In the genomic region with DNA sequence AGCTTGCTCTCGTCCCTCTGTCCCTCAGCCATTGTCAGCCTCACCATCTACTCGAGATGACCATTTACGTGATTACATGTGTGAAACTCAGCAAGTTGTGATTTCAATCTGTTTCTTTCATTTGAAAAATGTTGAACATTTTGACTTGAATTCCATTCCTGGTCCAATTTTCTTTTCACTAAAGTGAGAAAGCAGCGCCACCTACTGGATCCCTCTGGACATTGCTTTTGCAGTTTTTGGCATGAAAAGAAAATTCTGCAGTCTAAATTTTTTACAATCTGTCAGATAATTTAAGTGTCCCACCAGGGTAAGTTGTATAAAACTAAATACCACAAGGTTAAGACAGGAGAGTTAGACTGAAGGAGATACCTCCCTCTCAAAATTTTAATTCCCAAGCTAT, we compare ENCODE assay signal across 8 mouse cellular contexts.
A peak's percentile ranks its signal among the peaks of the same experiment; 100 is the strongest.
DNase-seq lines count a peak whose midpoint lies in the region; ATAC-seq and TF ChIP-seq lines count a peak whose summit lies in the region.

No protein-coding gene starts in this region.

- peak; percentile 95 for TF ChIP-seq CTCF in left cerebral cortex, adult 2 months (IDR thresholded peaks at IDR 0.05)

- peak; percentile 48 for DNase-seq in hindbrain, embryonic 10.5 days (ENCODE audit: low spot score)
- DNase-seq in CD8-positive naive resting alpha-beta T cell, adult 2 months (ENCODE audit: low read depth in 2 of 2, low spot score in 2 of 2): peak; percentile 24 to 61
- DNase-seq in adrenal gland, postnatal 25 days: peak; percentile 58
- DNase-seq in embryonic facial prominence, embryonic 10.5 days (ENCODE audit: low spot score): peak; percentile 58
- peak; percentile 47 to 66 for DNase-seq in left cerebral cortex, adult 2 months (ENCODE audit: extremely low spot score in 1 of 2, low spot score in 2 of 2)
- peak; percentile 80 for DNase-seq in retina, embryonic 14.5 days (ENCODE audit: low spot score)

- no peak overlapping the region for H3K9ac ChIP-seq in hindbrain, embryonic 12.5 days

- no peaks in the 10 kb centered on the region; the same call in 1 of the 2 replicates for H3K4me1 ChIP-seq in hindbrain, embryonic 10.5 days (replicated peaks)
- no peaks in the 10 kb centered on the region for H3K4me1 ChIP-seq in hindbrain, embryonic 12.5 days
- peaks cover 21% of the 10 kb centered on the region for H3K4me1 ChIP-seq in embryonic facial prominence, embryonic 10.5 days

- no peak overlapping the region for H3K4me2 ChIP-seq in hindbrain, embryonic 12.5 days (replicated peaks)

- no peak overlapping the region for H3K4me3 ChIP-seq in hindbrain, embryonic 10.5 days
- no peak overlapping the region for H3K4me3 ChIP-seq in hindbrain, embryonic 12.5 days
- H3K4me3 ChIP-seq in embryonic facial prominence, embryonic 10.5 days: no peak overlapping the region
- H3K4me3 ChIP-seq in left cerebral cortex, adult 2 months: no peak overlapping the region

- no peaks in the 10 kb centered on the region for H3K9me3 ChIP-seq in hindbrain, embryonic 10.5 days
- no peaks in the 10 kb centered on the region for H3K9me3 ChIP-seq in hindbrain, embryonic 12.5 days (replicated peaks)
- no peaks in the 10 kb centered on the region for H3K9me3 ChIP-seq in embryonic facial prominence, embryonic 10.5 days

- WGBS in hindbrain, embryonic 10.5 days: 42% methylated on average over 4 of the region's 4 CpGs
- 37% methylated on average over 4 of the region's 4 CpGs for WGBS in hindbrain, embryonic 12.5 days
- 46% methylated on average over 4 of the region's 4 CpGs for WGBS in embryonic facial prominence, embryonic 10.5 days

- no peak overlapping the region for H3K27ac ChIP-seq in hindbrain, embryonic 10.5 days
- H3K27ac ChIP-seq in hindbrain, embryonic 12.5 days: no peak overlapping the region
- H3K27ac ChIP-seq in embryonic facial prominence, embryonic 10.5 days (replicated peaks): no peak overlapping the region
- no peak overlapping the region for H3K27ac ChIP-seq in left cerebral cortex, adult 2 months

- H3K27me3 ChIP-seq in hindbrain, embryonic 10.5 days (ENCODE audit: insufficient read depth, poor library complexity, severe bottlenecking): no peaks in the 10 kb centered on the region
- H3K27me3 ChIP-seq in hindbrain, embryonic 12.5 days: no peaks in the 10 kb centered on the region
- H3K27me3 ChIP-seq in embryonic facial prominence, embryonic 10.5 days (replicated peaks; ENCODE audit: low read depth, poor library complexity, severe bottlenecking): no peaks in the 10 kb centered on the region

- no peak for ATAC-seq in hindbrain, embryonic 12.5 days (ENCODE audit: low FRiP score)
- no peak for ATAC-seq in inflammation-experienced regulatory T-cells, adult 6 months

- no peaks in the 10 kb centered on the region for H3K36me3 ChIP-seq in hindbrain, embryonic 10.5 days
- H3K36me3 ChIP-seq in hindbrain, embryonic 12.5 days: no peaks in the 10 kb centered on the region
- H3K36me3 ChIP-seq in embryonic facial prominence, embryonic 10.5 days (replicated peaks): no peaks in the 10 kb centered on the region

- intact Hi-C loops in left cerebral cortex, adult 2 months (cut with DNase I): loop anchor here (2.0 to 5.0 kb wide), 4 partner anchors 117 to 337 kb away; a partner anchor contains a TSS
